Mouse (Mus musculus): Measurements from ENCODE around the gene Agbl3.

Agbl3 gene

DNA sequence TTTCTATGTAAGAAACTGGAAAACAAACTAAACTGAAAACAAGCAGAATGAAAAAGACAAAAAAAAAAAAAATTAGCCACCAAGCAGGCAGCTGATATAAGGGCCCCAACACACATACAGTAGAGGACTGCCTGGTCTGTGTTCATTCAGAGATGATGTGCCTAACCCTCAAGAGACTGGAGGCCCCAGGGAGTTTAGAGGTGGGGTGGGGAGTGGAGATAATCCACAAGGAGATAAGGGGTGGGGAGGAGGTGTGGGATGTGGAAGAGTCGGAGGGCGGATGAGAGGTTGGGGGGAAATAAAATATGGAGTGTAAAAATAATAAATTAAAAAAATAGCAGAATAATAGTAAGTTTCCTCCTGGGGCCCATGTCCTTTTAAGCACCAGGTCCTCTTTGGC lies 25.4 kb downstream of the Agbl3 start:
- DNase-seq: peak; percentile 68

DNA sequence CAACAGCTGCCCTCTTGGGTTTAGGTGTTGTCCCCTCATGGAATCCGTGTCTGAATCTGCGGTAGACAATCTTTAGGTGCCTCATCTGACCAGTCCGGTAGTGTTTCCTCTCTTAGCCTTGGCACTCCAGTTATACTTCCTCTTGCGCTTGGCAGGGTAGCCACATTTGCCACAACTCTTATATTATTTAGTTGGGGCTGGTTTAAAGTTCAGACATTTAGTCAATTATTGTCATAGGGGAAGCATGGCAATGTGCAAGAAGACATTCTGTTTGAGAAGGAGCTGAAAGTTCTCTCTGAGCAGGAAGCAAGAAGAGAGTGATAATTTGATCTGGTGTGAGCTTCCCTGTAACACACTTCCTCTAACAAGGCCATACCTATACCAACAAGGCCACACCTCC lies 30.4 kb downstream of the Agbl3 start:
- DNase-seq: no peak

DNA sequence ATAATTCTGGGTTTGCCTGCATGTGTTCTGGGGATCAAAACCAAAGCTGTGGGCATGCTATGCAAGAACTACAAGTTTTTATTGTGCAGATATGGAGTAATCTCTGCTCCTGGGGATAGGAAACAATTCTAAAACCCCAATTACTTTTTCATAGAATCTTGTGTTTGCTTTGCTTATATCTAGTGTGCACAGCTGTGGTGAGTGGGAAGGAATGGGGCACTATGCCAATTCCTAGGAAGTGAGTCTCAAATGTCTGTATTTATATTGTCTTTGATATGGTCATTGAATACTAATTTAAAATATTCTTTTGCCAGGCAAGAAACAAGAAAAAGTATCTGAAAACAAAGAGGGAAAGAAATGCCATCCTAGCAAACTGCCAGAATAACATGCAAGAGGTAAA lies 44.2 kb downstream of the Agbl3 start:
- DNase-seq: no peak

DNA sequence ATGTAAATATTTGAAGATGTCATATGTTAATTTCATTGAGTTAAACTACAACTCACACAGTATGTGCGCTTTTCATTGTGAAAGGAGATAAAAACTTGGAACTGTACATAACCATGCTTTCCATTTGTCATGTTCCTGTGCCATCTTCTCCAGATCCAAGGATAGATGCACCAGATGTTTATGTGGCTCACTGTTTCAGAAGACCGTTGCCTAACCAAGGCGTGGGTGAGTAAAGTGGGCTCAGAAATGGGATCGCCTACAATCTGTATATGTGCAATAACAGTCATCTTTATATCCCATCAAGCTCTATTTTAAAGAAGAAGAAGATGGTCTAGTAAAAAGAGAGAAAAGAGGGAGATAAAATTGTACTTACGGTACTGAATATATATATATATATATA lies 52.1 kb downstream of the Agbl3 start:
- DNase-seq: no peak

DNA sequence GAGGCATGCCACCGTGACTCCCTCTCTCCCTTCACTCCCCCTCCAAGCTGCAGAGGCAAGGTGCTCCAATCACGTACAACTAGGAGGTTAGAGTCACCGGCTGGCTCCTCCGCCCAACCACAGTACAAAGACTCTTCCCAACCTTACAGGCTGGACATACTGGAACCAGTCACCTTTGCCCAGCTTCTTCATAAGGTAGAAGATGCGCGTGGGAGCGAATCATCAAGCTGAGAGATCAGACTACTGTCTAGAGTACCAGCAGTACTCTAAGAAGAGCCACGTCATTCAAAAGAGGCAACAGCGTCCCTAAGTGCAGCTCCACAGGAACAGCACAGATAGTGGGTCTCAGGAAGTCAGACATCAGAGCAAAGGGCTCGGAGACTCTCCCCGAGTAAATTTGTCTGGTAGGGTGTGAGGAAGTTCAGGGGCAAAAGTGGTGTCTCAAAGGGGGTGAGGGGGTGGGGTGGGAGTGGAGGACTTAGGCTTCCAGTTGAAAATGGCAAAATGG lies 81.4 kb downstream of the Agbl3 start:
- DNase-seq: peak; percentile 5

DNA sequence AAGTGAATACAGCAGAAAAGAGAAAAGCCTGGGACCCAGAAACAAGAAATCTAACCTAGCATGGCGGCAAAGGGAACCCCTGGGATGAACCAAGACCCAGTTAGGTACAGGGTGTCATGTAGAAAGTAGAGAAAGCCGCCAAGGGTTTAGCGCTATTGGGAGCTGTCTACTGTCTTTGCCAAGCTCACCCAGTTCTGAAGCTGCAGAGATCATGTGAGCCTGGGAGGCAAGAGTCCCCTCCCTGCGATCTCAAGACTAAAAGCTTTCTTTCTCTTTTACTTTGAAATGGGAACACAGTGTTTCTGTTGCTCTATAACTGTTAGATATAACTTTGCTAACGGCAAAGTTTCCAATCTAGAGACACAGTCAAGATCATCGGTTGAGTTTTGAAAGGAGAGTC lies 82.1 kb downstream of the Agbl3 start:
- DNase-seq: peak; percentile 26

DNA sequence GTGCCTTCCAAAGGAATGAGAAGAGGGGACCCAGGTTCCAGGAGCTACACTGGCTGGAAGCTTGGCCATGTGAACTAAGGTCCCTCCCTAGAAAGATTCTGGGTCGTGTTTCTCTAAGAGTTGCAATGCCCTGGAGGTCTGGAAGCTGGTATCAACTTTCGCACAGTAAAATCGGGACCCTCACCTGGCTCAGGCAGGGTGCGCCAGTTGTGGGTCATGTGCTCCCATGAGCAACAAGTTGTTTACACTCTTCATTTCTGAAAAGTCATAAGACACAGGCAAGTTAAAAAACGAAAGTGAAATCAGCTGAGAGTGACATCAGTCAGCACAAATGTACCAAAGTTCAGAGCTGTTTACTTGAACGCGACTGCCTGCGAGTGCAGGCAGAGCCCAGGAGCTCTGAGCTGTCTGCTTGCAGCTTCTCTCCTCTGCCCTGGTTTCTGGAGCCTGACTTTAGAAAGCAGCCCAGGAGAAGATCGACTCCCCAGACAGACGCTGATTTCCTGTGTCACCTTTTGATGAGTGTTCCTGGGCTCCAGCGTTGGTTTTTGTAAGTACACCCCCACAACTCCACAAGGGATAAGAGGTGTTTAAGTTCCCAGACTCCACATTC lies 82.7 kb downstream of the Agbl3 start, which contains the start of gene Tmem140:
Tmem140 (plus strand) TSS at position 356 of the 613 bp plus-strand sequence.
- DNase-seq: no peak

DNA sequence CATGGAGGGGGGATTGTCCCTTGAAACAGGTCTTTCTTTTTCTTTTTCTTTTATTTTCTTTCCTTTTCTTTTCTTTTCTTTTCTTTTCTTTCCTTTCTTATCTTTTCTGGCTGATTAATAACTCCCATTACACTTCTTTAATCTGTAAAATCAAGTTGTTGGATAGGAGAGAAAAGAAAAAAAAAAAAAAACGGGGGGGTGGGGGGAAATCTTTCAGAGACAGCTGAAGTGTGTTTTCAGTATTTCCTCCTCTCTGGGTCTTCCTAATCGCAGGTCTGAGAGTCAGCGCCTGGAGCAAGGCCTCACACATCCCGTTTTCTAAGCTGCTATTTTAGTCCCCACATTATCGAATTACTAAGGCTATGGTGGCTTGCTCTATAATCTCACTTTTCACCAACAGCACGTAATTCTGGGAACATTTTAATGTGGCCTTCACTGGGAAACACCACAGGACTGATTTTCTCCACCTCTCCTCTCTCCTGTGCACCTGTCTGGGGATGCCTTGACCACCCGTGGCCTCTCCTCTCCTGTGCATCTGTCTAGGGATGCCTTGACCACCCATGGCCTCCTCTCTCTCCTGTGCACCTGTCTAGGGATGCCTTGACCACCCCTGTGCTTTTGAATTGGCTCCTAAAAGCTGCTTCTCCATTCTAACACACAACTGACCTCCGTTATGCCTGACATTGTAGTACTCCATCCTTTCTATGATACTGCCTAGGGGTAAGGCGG lies 83.7 kb downstream of the Agbl3 start:
- no peak for DNase-seq

DNA sequence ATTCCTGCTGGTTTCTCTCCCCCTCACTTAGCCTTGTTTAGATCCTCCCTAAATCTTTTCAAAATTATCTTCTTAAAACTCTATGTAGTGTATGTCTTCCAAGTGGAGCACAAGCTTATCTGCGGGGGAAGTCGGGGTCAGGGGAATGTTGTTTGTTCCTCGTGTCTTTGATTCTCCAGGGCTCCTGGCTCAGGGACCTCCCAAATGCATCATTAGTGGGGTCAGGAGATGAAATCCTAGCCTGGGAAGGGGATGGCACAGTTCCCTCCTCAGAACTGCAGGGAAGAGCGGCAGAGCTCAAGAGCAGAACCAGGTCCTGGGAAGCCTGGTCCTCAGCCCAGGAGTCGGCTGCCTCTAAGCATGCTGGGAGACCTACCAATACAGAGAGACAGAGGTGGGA lies 85.0 kb downstream of the Agbl3 start:
- no peak for DNase-seq

DNA sequence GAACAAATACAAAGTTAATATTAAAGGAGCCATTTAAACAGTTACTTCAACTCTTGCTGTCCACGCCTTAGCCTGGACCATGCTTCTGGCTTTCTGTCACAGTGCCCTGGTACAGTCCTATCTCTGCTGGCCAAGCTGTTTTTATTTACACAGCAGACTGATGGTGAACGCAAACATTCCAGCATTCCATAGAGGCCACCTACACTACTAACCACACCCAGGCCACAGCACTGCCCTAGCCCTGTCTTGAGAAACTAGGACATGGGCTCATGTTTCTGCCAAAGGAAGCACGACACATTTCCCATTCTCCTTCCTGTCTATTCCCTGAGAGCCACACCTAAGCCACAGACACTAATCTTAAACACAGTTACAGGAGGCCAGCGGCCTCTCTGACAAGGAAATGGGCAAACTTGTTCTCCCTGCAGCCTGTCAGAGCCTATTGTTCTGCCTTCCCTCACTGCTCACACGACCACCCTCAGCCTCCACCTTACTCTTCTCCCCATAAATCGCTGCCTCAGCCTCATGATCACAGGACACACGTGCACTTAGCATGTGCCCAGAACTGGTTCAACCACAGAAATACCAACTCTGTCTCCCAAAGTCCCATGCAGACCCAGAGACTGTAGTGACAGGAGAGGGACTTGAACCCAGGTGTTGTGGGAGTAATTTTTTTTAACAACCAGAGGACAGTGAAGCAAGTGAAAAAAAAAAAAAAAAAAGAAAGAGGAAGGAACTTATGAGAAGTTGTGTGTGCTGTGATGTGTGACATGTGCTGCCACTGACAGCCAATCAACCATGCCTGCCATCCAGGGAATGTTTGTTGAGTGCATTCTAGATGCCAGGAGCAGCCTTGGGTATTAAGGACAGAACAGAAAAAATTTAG lies 85.7 kb downstream of the Agbl3 start:
- DNase-seq: no peak

DNA sequence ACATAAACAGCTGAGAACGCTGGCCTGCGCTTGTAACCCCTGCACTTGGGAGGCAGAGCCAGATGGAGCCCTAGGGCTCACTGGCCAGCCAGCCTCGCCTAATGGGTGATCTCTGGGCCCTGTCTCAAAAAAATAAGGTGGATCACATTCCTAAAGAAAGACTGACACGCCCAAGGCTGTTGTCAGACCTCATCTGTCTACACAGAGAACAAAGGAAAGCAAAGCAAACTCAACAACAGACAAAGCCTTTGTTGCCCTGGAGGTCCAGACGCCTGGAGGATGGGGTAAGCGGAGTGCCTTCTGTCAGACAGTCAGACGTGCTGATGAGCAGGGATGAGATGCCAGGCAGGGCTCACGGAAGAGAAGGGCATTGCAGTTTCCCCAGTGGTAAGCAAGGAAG lies 86.6 kb downstream of the Agbl3 start:
- DNase-seq: no peak

DNA sequence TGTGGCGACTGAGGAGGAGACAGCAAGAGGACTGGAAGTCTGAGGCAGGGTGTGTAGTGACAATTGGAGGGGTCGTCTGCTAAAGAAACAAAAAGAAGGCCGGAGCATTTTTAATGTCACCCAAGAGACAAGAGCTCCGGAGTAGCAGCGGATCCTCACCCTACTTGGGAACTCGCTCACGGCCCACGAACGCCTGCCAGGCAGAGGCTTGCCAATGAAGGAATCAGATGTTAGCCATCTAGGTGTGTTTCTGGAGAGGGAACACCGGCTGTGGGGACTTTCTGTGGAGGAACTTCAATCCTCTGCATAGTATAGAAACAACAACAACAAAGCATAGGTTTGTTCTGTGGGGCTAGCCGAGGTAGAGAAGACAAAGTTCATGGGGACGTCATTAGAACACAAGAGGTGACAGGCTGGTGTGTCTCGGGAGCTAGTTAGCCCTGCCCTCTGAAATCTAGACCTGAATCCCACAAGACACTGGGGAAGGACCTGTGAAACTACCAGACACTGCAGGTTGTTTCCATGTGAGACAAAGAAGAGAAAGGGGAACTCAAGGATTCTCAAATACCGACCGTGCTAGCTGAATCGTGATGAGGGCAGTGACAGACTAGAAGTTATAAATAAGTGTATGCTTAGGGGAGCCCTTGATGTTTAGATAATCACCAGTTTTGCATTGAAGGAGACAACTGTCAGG lies 87.2 kb downstream of the Agbl3 start:
- no peak for DNase-seq

DNA sequence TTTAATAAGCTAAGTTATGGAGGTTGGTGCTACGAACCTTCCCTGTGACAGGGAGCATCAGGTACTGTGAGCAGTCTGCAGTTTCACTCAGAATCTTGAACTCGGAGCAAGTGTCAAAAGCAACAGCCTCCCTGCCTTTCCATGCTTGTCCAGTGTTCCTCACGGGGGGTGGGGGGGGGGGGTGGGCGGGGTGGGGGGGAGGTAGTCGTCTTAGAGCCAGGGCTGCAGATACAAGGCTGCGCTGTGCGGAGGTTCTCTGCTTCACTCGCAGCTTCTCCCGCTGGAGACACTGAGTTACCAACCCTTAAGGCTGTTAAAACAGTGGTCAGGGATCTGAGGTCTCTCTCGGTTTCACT lies 87.7 kb downstream of the Agbl3 start:
- no peak for DNase-seq

DNA sequence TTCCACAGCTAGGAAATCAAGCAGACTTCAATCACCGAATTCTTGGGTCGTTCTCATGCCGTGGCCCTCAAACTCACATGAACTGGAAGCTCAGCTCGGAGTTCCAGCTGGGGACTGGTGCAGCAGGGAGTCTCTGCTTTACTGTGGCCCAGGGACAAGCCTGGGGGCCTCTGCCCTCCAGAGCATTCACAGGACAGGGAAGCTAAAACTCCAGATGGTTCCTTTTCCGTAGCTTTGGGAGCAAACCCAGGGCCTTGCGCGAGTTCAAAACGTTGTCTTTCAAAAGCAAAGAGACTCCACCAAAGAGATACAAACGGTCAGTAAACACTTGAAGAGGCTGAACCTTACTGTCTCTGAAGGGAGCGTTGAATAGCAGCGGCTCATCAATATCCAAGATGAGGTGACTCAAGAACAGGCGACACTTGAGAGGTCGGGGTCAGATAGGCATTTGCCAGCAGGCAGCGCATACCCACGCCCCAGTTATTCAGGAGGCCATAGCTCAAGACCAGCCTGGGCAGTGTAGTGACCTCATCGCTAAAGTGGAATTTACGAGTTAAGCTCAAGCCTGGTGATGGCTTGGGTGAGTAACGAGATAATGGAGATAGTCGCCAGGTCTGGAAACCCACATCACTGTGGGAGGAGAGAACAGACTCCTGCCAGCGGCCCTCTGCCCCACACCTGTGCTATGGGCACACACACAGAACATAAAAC lies 88.4 kb downstream of the Agbl3 start:
- DNase-seq: no peak

DNA sequence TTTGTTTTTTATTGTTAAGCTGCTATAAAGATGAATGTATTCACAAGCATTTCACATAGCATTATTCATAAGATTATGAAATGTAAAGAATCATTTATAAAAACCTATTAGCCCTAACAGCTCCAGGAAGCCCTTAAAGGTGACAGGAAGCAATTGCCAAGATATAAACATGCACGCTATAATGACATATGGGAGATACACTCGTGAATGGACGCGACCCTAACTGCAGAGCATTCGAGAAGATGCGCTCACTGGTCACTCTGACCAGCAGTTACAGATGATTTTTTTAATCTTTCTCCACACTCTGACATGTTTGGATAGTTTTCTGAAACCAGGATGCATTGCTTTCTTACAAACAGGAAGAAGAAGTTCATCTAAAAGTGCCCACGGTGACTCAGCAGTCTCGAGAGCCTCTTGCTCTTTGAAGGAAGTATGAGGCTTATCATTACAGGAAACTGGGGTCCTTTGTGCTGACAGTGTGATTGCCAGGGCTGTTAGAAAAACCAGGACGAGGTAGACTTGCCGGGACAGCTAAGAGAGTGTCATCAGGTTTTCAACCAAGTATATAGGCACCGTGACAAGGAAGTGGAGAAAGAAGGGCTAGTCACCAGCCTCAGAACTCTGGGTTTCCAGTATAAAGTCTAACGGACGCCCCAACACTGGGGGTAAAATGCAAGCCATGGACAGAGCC lies 89.1 kb downstream of the Agbl3 start:
- peak; percentile 82 for DNase-seq

DNA sequence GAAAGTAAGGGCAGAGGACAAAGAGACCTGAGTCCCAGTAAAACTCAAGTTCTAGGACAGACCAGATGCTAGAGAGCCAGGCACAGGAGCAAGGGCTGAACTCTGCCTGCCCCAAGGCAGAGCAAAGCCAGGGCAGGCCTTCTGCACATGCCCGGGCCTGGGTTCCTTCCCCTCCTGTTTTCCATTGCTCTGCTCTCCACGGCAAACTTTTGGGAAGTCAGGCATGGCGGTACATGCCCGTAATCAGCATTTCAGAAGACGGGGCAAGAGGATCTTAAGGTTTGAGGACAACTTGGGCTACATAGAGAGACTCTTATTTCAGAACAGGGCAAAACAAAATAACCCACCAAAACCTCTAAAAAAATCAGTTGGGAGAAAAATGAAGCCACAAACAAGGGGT lies 89.9 kb downstream of the Agbl3 start:
- no peak for DNase-seq

DNA sequence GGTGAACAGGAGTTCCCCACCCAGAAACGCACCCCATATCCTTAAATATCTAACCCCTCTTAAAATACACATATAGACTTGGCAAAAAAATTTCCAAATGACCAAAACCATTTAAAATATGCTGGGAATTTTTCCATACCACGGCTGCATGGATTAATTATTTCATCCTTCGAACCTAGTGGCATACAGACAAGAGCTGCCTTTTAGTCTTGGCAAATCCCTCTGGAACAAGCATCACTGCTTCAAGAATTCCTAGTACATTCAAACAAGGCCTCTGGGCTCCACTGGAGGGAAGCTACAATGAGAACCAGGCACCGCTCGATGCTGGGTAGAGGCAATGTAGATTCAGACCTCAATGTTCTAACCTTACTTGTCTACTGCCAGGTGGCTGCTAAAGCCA lies 90.5 kb downstream of the Agbl3 start:
- DNase-seq: no peak

DNA sequence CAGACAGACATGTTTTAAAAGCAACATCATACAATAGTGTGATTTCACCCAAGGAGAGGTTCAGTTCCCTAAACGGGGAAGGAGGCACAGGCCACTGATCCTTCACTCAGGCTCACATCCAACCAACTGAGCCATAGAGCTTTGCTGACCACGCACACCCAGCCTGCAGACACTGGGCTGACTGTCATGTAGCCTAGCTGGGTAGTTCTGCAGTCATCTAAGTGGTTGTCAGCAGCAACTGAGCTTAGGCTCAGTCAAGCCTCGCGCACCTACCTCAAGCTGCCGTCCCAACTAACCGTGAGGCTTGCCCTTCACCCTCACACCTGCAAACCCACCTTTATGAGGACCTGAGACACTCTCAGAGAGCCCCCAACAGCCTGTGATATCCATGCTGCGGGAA lies 91.7 kb downstream of the Agbl3 start:
- DNase-seq: no peak

DNA sequence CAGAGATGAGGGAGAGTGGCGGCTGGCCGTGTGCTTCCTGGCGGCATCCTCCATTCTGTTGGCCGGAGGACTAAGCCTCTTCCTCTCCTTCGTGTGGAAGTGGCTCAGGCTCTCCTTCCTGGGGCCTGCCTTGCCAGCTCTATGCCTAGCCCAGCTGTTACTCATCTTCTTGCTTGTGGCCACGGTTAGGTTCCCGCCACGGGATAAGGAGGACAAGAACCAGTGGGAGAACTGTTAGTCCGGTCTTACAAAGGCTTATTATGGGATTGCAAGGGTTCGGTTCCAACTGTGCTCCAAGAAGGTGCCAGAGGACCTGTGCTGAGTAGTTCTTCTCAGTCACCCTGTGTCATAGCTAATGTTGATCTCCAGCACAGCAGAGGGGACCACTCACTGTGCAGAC lies 92.6 kb downstream of the Agbl3 start:
- DNase-seq: no peak

DNA sequence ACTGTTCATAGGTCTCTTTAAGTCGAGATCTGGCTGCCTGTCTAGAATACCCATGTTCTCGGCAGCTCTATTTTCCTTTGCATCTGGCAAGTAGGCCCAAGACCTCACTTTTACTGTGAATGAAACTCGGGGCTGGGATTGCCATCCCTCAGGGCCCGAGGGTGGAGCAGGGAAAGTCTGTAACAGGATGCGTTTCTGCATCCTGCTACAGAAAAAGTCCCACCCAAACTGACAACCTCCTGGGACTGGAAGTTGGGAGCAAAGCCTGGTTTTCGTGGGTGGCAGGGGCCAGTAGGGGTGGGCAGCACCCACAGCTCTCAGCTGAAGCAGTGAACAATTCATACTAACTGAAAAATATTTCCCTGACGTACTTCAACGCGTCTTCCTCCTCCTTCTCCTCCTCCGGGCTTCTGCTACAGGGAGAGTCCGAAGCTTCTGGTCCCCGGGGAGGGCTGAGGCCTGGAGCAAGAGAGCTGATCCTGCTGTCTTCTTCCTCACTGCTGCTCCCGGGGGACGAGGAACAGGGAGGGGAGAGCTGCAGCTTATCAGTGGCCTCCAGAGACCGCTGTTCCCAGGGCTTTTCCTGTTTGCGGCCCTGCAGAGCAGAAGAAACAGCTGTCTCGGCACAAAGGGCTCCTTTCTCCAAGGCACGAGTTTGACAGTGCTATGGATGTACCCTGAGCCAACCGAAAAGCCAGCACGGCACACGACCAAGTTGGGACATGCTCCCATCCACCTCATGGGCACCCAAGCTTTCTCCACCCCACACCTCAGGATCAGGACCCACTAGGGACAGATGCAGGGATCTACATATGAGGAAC lies 94.1 kb downstream of the Agbl3 start:
- peak; percentile 88 for DNase-seq

DNA sequence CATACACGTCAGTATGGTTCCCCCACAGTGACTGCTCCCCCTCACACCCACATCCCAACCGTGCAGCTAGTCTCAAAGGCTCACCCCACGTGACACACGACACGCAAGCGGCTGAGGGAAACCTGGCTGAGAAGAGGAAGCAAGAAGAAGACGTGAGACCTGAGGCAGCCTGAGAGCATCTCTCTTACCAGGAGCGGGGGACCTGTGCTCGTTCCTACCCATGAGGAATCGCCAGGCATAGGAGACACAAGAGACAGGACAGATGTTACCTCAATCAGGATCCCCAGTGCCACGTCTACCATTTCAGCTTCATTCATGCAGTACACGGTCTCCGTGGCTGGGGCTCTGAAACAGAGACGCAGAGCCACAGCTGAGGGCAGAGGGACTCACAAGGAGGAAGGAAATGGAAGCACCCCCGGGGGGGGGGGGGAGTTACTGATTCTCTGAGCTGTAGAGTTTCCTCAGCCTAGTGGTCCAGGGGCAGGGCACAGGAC lies 95.1 kb downstream of the Agbl3 start:
- peak; percentile 64 for DNase-seq
